Mouse (Mus musculus) lung, postnatal 36 days (tissue): ENCODE measurements around the gene Abl1.

Experiments
- DNase-seq: peaks from one replicate; pipeline ENCODE4 v3.0.0; 2022; ENCODE audit warnings: mixed read lengths

The Abl1 gene

GRCm38 (mm10) chr2:31690063-31690462 is 1.9 kb downstream of the Abl1 start:
- DNase-seq, result peak; percentile 38

GRCm38 (mm10) chr2:31698209-31698608 is 10.0 kb downstream of the Abl1 start:
- DNase-seq, result no peak

- DNase-seq, result no peak
These were observed 12.6 kb downstream of the Abl1 start for GRCm38 (mm10) chr2:31700545-31701446.

- peak; percentile 73 for DNase-seq
These were observed 15.1 kb downstream of the Abl1 start for GRCm38 (mm10) chr2:31703226-31703625.

GRCm38 (mm10) chr2:31705914-31706313 is 17.7 kb downstream of the Abl1 start:
- DNase-seq, result no peak

- no peak for DNase-seq
These were observed 18.4 kb downstream of the Abl1 start for GRCm38 (mm10) chr2:31706531-31706930.

- DNase-seq, result no peak
These were observed 24.5 kb downstream of the Abl1 start for GRCm38 (mm10) chr2:31712716-31713115.

- DNase-seq, result no peak
These were observed 25.6 kb downstream of the Abl1 start for GRCm38 (mm10) chr2:31713813-31714212.

GRCm38 (mm10) chr2:31714780-31715179 is 26.6 kb downstream of the Abl1 start:
- DNase-seq, result no peak

GRCm38 (mm10) chr2:31715985-31716384 is 27.8 kb downstream of the Abl1 start:
- DNase-seq, result no peak

GRCm38 (mm10) chr2:31719202-31719880 is 31.2 kb downstream of the Abl1 start:
- no peak for DNase-seq

- DNase-seq, result no peak
These were observed 31.8 kb downstream of the Abl1 start for GRCm38 (mm10) chr2:31719944-31720343.

- peak; percentile 73 for DNase-seq
These were observed 32.6 kb downstream of the Abl1 start for GRCm38 (mm10) chr2:31720783-31721182.

GRCm38 (mm10) chr2:31724730-31725490 is 36.7 kb downstream of the Abl1 start:
- no peak for DNase-seq

GRCm38 (mm10) chr2:31727576-31728277 is 39.6 kb downstream of the Abl1 start:
- DNase-seq, result no peak

- DNase-seq, result no peak
These were observed 42.5 kb downstream of the Abl1 start for GRCm38 (mm10) chr2:31730640-31731039.

- no peak for DNase-seq
These were observed 44.3 kb downstream of the Abl1 start for GRCm38 (mm10) chr2:31732497-31732896.

- DNase-seq, result peak; percentile 67
These were observed 45.4 kb downstream of the Abl1 start for GRCm38 (mm10) chr2:31733558-31733957.

- DNase-seq, result peak; percentile 45
These were observed 50.9 kb downstream of the Abl1 start for GRCm38 (mm10) chr2:31739041-31739440.

- DNase-seq, result no peak
These were observed 53.6 kb downstream of the Abl1 start for GRCm38 (mm10) chr2:31741728-31742127.

- peak; percentile 64 for DNase-seq
These were observed 54.0 kb downstream of the Abl1 start for GRCm38 (mm10) chr2:31742134-31742533.

- no peak for DNase-seq
These were observed 57.6 kb downstream of the Abl1 start for GRCm38 (mm10) chr2:31745741-31746243.
